Mouse (Mus musculus) thymus, postnatal 25 days (tissue): ENCODE results near the gene Tut7.
"Not testable (repeated sequence)": the region's sequence is repeated elsewhere in the genome, so short reads cannot be mapped to it uniquely, and the experiment has no call there.

Source experiments
- DNase-seq: peaks from one replicate; pipeline ENCODE4 v3.0.0; 2022

The Tut7 gene

DNA sequence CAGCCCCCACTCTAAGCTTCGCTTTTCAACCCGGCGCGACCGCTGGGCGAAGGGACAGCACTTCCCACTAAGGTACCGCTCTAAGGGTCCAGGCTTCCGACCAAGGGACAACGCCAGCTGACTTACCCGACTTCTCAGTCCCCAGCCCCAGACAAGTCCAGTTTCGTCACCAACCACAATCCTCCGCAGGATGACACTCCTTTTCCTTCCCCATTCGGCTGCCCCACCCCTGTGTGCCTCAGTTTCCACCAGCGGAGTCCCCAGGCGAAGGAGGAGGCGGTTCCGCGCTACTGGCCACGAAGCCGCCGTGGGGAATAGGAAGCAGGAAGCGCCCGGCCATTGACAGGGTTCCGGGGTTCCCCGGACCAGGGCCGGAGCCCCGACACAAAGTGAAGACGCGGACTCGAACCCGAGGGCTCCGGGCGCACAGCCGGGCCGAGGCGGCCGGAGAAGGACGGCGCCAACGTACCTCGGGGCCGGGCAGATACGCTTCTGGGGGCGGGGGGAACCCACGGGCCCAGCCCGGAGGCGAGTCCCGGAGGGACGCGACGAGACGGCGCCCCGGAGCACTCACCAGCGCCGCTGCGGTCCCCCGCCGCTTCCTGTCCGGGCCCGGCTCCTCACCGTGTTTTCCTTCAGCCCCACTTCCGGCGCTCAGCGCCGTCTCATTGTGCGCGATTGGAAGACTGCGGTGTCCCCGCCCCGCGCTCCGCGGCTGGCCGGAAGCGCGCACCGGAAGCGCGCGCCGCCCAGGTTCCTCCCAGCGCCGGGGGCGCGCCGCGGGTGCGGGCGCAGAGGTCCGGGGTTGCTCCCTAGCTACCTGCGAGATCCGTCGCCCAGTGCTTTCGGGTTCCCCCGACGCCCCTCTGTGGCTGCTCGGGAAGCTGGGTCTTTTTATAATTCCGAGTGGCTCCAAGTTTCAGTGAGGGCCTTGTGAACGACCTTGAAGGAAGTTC is at the start of gene Tut7:
Gene Tut7 (minus strand): TSS at position 641 of the 956 bp plus-strand sequence.
- peak; percentile 93 for DNase-seq

DNA sequence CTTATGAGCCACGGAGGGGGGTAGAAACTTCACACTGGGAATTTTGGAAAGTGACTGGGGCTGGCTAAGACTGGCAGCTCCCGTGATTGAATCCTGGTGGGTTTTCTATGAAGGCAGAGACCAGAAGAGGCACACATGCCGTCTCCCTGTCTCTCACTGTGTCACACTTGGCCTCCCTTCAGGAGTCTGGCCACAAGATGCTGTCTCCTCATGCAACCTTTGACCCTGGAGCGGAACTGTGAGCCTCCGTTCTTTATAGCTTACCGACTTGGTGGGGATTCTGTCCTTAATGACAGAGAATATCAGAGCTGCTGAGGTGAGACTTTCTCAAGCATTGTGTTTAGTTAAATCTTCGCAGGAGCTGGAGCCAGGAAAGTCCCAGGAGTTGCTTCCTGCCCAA is 49.5 kb upstream of the Tut7 start:
- DNase-seq, result no peak

- DNase-seq, result no peak
Observed at GRCm38 (mm10) chr13:59870004-59870403, 47.1 kb upstream of the Tut7 start.

- DNase-seq, result no peak
Observed at GRCm38 (mm10) chr13:59868011-59868649, 45.2 kb upstream of the Tut7 start.

- no peak for DNase-seq
Observed at GRCm38 (mm10) chr13:59867103-59867502, 44.2 kb upstream of the Tut7 start.

GRCm38 (mm10) chr13:59859515-59859914 is 36.6 kb upstream of the Tut7 start:
- DNase-seq, result no peak

DNA sequence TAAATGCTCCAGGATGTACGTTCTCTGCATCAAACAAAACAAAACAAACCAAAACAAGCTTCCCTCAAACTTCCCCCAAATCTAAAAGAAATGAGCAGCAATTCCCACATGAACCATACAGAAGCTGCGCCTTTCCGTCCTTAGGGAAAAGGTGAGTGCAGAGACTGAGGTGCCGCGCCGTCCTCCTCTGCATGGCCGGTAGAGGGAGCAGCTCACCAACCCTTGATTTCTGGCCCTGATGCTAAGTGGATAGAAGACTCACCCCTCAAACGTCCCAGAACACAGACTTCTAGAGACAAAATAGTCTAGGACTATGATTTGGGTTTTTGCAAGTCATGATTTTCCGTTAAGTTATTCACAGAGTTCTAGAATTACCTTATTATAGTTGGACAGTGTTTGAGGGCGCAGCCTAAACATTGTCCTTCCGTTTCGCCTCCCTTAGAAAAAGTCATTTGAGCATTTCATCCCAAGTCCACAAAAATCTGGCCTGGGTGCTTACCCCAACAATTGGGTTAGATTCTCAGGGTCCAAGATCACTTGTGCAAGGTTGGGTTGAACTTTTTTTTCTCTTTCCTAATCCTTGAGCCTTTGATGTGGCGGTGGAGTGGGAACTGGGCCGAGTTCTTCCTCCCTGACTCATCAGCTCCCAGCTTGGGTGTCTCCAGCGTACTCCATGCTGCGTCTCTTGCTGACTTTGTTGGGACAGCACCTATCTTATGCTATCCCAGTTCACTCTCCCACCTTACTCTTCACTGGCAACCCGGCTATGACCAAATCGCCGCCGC is 33.5 kb upstream of the Tut7 start:
- DNase-seq, result peak; percentile 39

- no peak for DNase-seq
Observed at GRCm38 (mm10) chr13:59853471-59853870, 30.5 kb upstream of the Tut7 start.

DNA sequence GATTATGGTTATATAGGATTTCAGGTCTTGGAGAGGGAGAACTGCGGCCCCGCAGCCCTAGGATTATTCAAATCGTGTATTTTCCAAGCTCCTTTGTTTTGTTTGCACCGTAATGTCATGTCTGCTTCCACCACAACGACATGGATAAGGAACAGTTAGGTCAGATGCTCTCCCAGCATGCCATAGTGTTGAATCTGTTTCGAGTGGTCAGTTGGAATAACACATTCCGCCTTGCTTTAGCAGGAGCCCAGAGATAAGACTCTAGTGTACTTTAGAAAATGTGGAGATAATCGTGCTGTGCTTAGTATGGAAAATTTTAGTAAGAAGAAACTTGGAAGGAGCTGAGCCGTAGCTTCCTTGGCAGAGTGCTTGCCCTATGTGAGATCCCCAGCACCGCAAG is 27.4 kb upstream of the Tut7 start:
- no peak for DNase-seq

DNA sequence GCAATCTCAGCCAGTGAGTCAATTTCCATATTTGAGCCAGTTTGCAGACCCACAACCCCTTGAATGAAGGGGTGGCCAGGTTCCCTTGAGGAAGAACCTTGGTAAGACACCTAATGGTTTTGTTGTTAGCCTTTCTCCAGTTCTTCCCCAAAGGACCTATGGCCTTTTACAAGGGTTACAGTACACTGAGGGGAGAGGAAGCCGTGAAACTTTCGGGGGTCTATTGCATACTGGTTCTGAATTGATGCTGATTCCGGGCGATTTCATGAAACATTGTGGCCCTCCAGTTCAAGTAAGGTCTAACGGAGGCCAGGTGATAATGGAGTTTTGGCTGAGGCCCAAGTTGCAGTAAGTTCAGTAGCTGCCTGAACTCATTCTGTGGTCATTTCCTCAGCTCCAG is 21.7 kb upstream of the Tut7 start:
- DNase-seq, result no peak

- no peak for DNase-seq
Observed at GRCm38 (mm10) chr13:59843976-59844375, 21.0 kb upstream of the Tut7 start.

GRCm38 (mm10) chr13:59842226-59843210 is 19.6 kb upstream of the Tut7 start:
- peak; percentile 67 for DNase-seq

- not testable (repeated sequence) for DNase-seq
Observed at GRCm38 (mm10) chr13:59841761-59842160, 18.8 kb upstream of the Tut7 start.

GRCm38 (mm10) chr13:59840429-59841169 is 17.7 kb upstream of the Tut7 start:
- DNase-seq, result peak; percentile 88

DNA sequence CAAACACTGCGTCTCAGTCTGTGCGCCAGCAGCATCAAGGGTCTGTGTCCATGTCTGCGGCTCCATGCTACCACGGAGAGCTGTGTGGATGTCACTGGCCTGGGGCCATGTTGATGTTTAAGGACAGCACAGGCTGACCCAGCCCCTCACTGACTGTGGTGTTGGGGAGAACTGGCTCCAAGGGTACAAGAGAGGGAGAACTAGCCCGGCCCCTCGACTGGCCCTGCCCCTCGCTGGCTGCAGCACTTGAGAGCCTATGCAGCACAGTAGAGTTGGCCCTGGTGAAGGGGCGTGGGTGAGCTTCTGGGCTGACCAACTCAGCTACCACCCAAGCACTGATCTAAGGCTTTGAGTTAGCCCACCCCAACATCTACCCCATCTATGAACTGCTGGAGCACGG is 16.4 kb upstream of the Tut7 start:
- DNase-seq, result no peak

GRCm38 (mm10) chr13:59838464-59838863 is 15.5 kb upstream of the Tut7 start:
- no peak for DNase-seq

DNA sequence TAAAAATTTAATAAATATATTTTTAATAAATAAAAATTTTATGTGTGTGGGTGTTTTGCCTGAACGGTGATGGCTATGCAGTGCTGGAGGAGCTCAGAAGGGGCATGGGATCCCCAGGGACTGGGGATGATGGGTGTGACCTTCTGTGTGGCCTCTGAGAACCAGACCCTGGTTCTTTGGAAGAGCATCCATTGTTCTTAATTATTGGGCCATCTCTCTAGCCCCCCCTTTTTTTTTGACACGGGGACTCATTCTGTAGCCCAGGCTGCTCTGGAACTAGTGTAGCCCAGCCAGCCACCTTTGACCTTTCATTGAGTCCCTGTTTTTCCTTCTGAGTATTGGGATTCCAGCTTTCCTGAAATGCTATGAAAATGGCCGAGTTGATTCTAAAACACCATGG is 13.9 kb upstream of the Tut7 start:
- no peak for DNase-seq

- DNase-seq, result no peak
Observed at GRCm38 (mm10) chr13:59836101-59836798, 13.3 kb upstream of the Tut7 start.

DNA sequence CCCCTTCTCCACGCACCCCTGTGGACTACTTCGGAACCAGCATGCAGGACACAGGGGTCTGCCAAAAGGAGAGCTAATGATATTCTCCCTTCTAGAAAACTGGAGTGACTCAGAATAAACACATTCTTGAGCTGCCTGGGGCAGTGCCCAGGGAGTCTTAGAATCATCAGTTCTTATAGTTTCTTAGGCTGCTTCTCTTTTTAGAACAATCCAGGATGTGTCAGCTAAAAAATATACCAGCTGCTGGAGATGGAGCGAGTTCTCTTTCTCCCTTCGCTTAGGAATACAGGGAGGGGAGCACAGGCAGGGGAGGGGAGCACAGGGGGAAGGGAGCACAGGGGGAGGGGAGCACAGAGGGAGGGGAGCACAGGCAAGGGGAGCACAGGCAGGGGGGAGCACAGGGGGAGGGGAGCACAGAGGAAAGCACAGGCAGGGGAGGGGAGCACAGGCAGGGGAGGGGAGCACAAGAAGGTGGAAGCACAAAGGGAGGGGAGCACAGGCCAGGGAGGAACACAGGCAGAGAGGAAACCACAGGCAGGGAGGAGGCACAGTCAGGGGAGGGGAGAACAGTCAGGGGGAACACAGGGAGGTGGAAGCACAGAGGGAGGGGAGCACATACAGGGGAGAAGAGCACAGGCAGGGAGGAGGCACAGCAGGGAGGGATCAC is 12.0 kb upstream of the Tut7 start:
- no peak for DNase-seq

- DNase-seq, result no peak
Observed at GRCm38 (mm10) chr13:59832871-59833270, 9.9 kb upstream of the Tut7 start.
